In the genomic region with DNA sequence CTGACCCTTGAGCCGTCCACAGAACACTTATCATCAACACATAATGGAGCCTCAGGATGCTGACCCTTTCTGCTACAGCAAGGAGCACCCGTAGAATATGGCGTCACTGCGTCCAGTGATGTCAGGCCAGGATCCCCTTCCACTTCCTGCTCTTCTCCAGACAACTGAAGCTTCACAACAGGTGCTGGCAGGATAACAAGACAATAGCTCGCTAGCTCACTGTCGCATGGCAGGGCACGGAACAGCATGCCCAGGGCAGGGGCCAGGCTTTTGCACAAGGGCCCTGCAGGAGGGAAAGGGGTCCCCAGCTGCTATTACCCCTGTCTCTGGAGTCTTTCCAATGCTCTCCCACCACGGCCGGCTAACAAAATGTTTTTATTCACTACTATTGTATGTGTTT, we compare ENCODE assay signal across 12 mouse cellular contexts. TPM values are rescaled to one million over a fixed set of nuclear protein-coding genes. Genes with fewer than 3 reads are reported as not detected.
DNase-seq lines count a peak whose midpoint lies in the region.
"Had no signal": no experiment of that assay in that cellular context is flagged by ENCODE, and none has a peak within 500 bp of the region (broad histone marks: within the 10 kb centered on the region; RNA-seq: fewer than 3 reads in every experiment).

No protein-coding gene starts in this region.

- peak; percentile 61 to 70 for DNase-seq in cerebellum, postnatal 10 days
- no peak for DNase-seq in cerebellum, adult 18-20 months
- DNase-seq in heart, adult 11 months: peak; percentile 77
- no peak for DNase-seq in heart, adult 8-10 months (ENCODE audit: low spot score)
- DNase-seq: adrenal gland, adult 2 months; adrenal gland, postnatal 10 days; adrenal gland, postnatal 25 days; cerebellum, adult 2 months; cerebellum, adult 9-11 months; embryo, embryonic 11 days had no signal

RNA-seq across cellular contexts. Expression of gene Enkd1, which starts 14.9 kb away (rescaled TPM):
- total RNA-seq in heart, adult 8-10 months (2022): 1 to 10 TPM; 1.2 to 2.7 (median 2.3) TPM

RNA-seq across cellular contexts. Expression of gene 4933405L10Rik, which starts 15.4 kb away (rescaled TPM):
- not detected for total RNA-seq in heart, adult 8-10 months (2022)
- total RNA-seq: adrenal gland, adult 2 months; adrenal gland, postnatal 10 days; adrenal gland, postnatal 25 days; adrenal gland, postnatal 4 days; common myeloid progenitor, adult 5-6 weeks had no signal

RNA-seq across cellular contexts. Expression of gene Pard6a, which starts 21.9 kb away (rescaled TPM):
- total RNA-seq in heart, adult 8-10 months (2022): 1 to 10 TPM; 5.9 to 8.1 (median 7.0) TPM

RNA-seq across cellular contexts. Expression of gene Acd, which starts 22.0 kb away (rescaled TPM):
- total RNA-seq in heart, adult 8-10 months (2022): 10 to 100 TPM; 10.2 to 11.5 (median 10.5) TPM

RNA-seq across cellular contexts. Expression of gene Gfod2, which starts 35.6 kb away (rescaled TPM):
- total RNA-seq in heart, adult 8-10 months (2022): 1 to 10 TPM; 2.8 to 3.9 (median 3.5) TPM

Comparison
In these comparisons a context has a peak if more than half of its experiments do, and no peak if none do; other contexts are left out.
1. DNase-seq: peak in cerebellum, postnatal 10 days (2 of 2) and heart, adult 11 months (single experiment); none in cerebellum, adult 18-20 months (0 of 2) and heart, adult 8-10 months (single experiment).